ENCODE assay signal across 21 mouse cellular contexts in genomic region chr15:83640208-83640607, GRCm38 (mm10). TPM values are rescaled to one million over a fixed set of nuclear protein-coding genes. Genes with fewer than 3 reads are reported as not detected.
DNase-seq lines count a peak whose midpoint lies in the region; ATAC-seq lines count a peak whose summit lies in the region.
"Had no signal": no experiment of that assay in that cellular context is flagged by ENCODE, and none has a peak within 500 bp of the region (broad histone marks: within the 10 kb centered on the region; RNA-seq: fewer than 3 reads in every experiment).

No protein-coding gene starts in this region.

- no peak overlapping the region for H3K9ac ChIP-seq in forebrain, embryonic 15.5 days (replicated peaks)
- H3K9ac ChIP-seq in heart, embryonic 13.5 days, result no peak overlapping the region
- H3K9ac ChIP-seq in limb, embryonic 11.5 days (ENCODE audit: low read length), result no peak overlapping the region
- H3K9ac ChIP-seq: embryonic facial prominence, embryonic 12.5 days; forebrain, embryonic 13.5 days had no signal

- no peak overlapping the region for H3K4me3 ChIP-seq in forebrain, embryonic 10.5 days
- H3K4me3 ChIP-seq in forebrain, embryonic 15.5 days, result no peak overlapping the region
- H3K4me3 ChIP-seq in heart, embryonic 13.5 days, result no peak overlapping the region
- no peak overlapping the region for H3K4me3 ChIP-seq in embryonic facial prominence, embryonic 10.5 days
- H3K4me3 ChIP-seq in limb, embryonic 11.5 days (ENCODE audit: low read depth, low read length), result no peak overlapping the region
- H3K4me3 ChIP-seq: embryonic facial prominence, embryonic 12.5 days; forebrain, embryonic 13.5 days; gastrocnemius, adult 2 months had no signal

- WGBS in forebrain, embryonic 10.5 days, result 66% methylated on average over 4 of the region's 4 CpGs
- WGBS in forebrain, embryonic 15.5 days, result 77% methylated on average over 4 of the region's 4 CpGs
- 36% methylated on average over 4 of the region's 4 CpGs for WGBS in heart, embryonic 13.5 days
- 51% methylated on average over 4 of the region's 4 CpGs for WGBS in embryonic facial prominence, embryonic 10.5 days
- WGBS in limb, embryonic 11.5 days, result 4% methylated on average over 4 of the region's 4 CpGs

- no peaks in the 10 kb centered on the region for H3K27me3 ChIP-seq in forebrain, embryonic 10.5 days (ENCODE audit: poor library complexity, severe bottlenecking)
- H3K27me3 ChIP-seq in forebrain, embryonic 15.5 days, result no peaks in the 10 kb centered on the region
- 0 out of 2 replicates have a peak, but pooled peaks cover 3% of the 10 kb centered on the region for H3K27me3 ChIP-seq in heart, embryonic 13.5 days (replicated peaks)
- H3K27me3 ChIP-seq in embryonic facial prominence, embryonic 10.5 days (replicated peaks; ENCODE audit: low read depth, poor library complexity, severe bottlenecking), result peaks cover 21% of the 10 kb centered on the region
- no peaks in the 10 kb centered on the region for H3K27me3 ChIP-seq in limb, embryonic 11.5 days (ENCODE audit: control insufficient read depth, insufficient read depth, low read length)
- H3K27me3 ChIP-seq: embryonic facial prominence, embryonic 12.5 days; forebrain, embryonic 13.5 days had no signal

- H3K9me3 ChIP-seq in forebrain, embryonic 10.5 days, result no peaks in the 10 kb centered on the region
- no peaks in the 10 kb centered on the region for H3K9me3 ChIP-seq in forebrain, embryonic 15.5 days
- no peaks in the 10 kb centered on the region for H3K9me3 ChIP-seq in heart, embryonic 13.5 days
- no peaks in the 10 kb centered on the region for H3K9me3 ChIP-seq in embryonic facial prominence, embryonic 10.5 days
- no peaks in the 10 kb centered on the region for H3K9me3 ChIP-seq in limb, embryonic 11.5 days (ENCODE audit: control insufficient read depth, low read length)
- H3K9me3 ChIP-seq: embryonic facial prominence, embryonic 12.5 days; forebrain, embryonic 13.5 days; G1E had no signal

- H3K36me3 ChIP-seq in forebrain, embryonic 10.5 days (replicated peaks), result peaks cover 69% of the 10 kb centered on the region
- H3K36me3 ChIP-seq in forebrain, embryonic 15.5 days, result no peaks in the 10 kb centered on the region
- no peaks in the 10 kb centered on the region for H3K36me3 ChIP-seq in heart, embryonic 13.5 days
- peaks cover 67% of the 10 kb centered on the region for H3K36me3 ChIP-seq in embryonic facial prominence, embryonic 10.5 days (replicated peaks)
- 0 out of 2 replicates have a peak, but pooled peaks cover 2% of the 10 kb centered on the region for H3K36me3 ChIP-seq in limb, embryonic 11.5 days (ENCODE audit: control insufficient read depth, insufficient read depth, low read length)
- H3K36me3 ChIP-seq: G1E had no signal

- H3K4me2 ChIP-seq in forebrain, embryonic 15.5 days (replicated peaks), result no peak overlapping the region
- H3K4me2 ChIP-seq in heart, embryonic 13.5 days, result no peak overlapping the region
- H3K4me2 ChIP-seq in limb, embryonic 11.5 days (ENCODE audit: low read depth, severe bottlenecking), result no peak overlapping the region
- H3K4me2 ChIP-seq: embryonic facial prominence, embryonic 12.5 days; forebrain, embryonic 13.5 days had no signal

- no peak for DNase-seq in forebrain, embryonic 10.5 days (ENCODE audit: extremely low spot score, low spot score)
- no peak for DNase-seq in heart, adult 18-20 months
- peak; percentile 45 for DNase-seq in embryonic facial prominence, embryonic 10.5 days (ENCODE audit: low spot score)
- peak; percentile 53 for DNase-seq in limb, embryonic 11.5 days (ENCODE audit: low spot score)
- DNase-seq in yolk sac, embryonic 10.5 days (ENCODE audit: low spot score), result no peak
- DNase-seq: adrenal gland, adult 8-10 months; B cell, adult 2 months; cerebellum, adult 2 months; cerebellum, postnatal 10 days; gastrocnemius, adult 2 months; gastrocnemius, postnatal 25 days; heart, postnatal 10 days had no signal

- no peak for ATAC-seq in forebrain, embryonic 15.5 days (replicated peaks)
- no peak for ATAC-seq in heart, embryonic 13.5 days (ENCODE audit: extremely low read depth, insufficient number of reproducible peaks, low FRiP score, low TSS enrichment)
- ATAC-seq in limb, embryonic 11.5 days (ENCODE audit: insufficient number of reproducible peaks, low FRiP score, low TSS enrichment, low read depth), result no peak
- ATAC-seq: CD4-positive, CD25-positive, alpha-beta regulatory T cell, adult 4 months; forebrain, embryonic 13.5 days; hindbrain, embryonic 16.5 days; inflammation-experienced regulatory T-cells, adult 6 months; intestine, postnatal 0 days had no signal

- peak overlapping the region; percentile 49; the same call in 1 of the 2 replicates for H3K27ac ChIP-seq in forebrain, embryonic 10.5 days
- no peak overlapping the region for H3K27ac ChIP-seq in forebrain, embryonic 15.5 days (replicated peaks)
- H3K27ac ChIP-seq in heart, embryonic 13.5 days (replicated peaks), result peak overlapping the region; percentile 77
- H3K27ac ChIP-seq in embryonic facial prominence, embryonic 10.5 days (replicated peaks), result peak overlapping the region; percentile 72
- H3K27ac ChIP-seq in limb, embryonic 11.5 days (replicated peaks; ENCODE audit: low read depth, low read length), result peak overlapping the region; percentile 68
- H3K27ac ChIP-seq: forebrain, embryonic 13.5 days; gastrocnemius, adult 2 months had no signal

- H3K4me1 ChIP-seq in forebrain, embryonic 10.5 days, result peaks cover 27% of the 10 kb centered on the region
- no peaks in the 10 kb centered on the region for H3K4me1 ChIP-seq in forebrain, embryonic 15.5 days
- peaks cover 45% of the 10 kb centered on the region for H3K4me1 ChIP-seq in heart, embryonic 13.5 days
- H3K4me1 ChIP-seq in embryonic facial prominence, embryonic 10.5 days, result peaks cover 51% of the 10 kb centered on the region
- peaks cover 30% of the 10 kb centered on the region for H3K4me1 ChIP-seq in limb, embryonic 11.5 days (ENCODE audit: control insufficient read depth, insufficient read depth, low read length)
- H3K4me1 ChIP-seq: forebrain, embryonic 13.5 days had no signal

RNA-seq across cellular contexts. Expression of gene Ttll12, which starts 45.3 kb away (rescaled TPM):
- 64.6 and 65.7 TPM in 2 replicates for polyA plus RNA-seq in forebrain, embryonic 10.5 days (2016; fragmentation: Nextera tagmentation; extraction: Ambion mirVana)
- 45.0 and 47.2 TPM in 2 replicates for polyA plus RNA-seq in forebrain, embryonic 15.5 days (2015; fragmentation: Nextera tagmentation; extraction: Ambion mirVana)
- polyA plus RNA-seq in heart, embryonic 13.5 days (2015; fragmentation: Nextera tagmentation; extraction: Ambion mirVana), result 21.9 and 22.0 TPM in 2 replicates
- total RNA-seq in heart, adult 18-20 months (2021), result 1 to 10 TPM; 6.0 TPM
- 62.8 and 64.3 TPM in 2 replicates for polyA plus RNA-seq in embryonic facial prominence, embryonic 10.5 days (2016; fragmentation: Nextera tagmentation; extraction: Ambion mirVana)
- polyA plus RNA-seq in limb, embryonic 11.5 days (2014; fragmentation: Nextera tagmentation; extraction: Ambion mirVana), result 55.8 and 59.1 TPM in 2 replicates

Comparison
In these comparisons a context has a peak if more than half of its experiments do, and no peak if none do; other contexts are left out.
1. DNase-seq: peak in embryonic facial prominence, embryonic 10.5 days (single experiment) and limb, embryonic 11.5 days (single experiment); none in forebrain, embryonic 10.5 days (single experiment), heart, adult 18-20 months (0 of 2) and yolk sac, embryonic 10.5 days (single experiment).